Mouse (Mus musculus) left cerebral cortex, postnatal 25 days (tissue): ENCODE data around the gene Luzp4. TPM values are rescaled to one million over a fixed set of nuclear protein-coding genes. Genes with fewer than 3 reads are reported as not detected.
"Not testable (repeated sequence)": the region's sequence is repeated elsewhere in the genome, so short reads cannot be mapped to it uniquely, and the experiment has no call there.

ENCODE experiments used
- DNase-seq, 2 experiments: peaks; one replicate each; pipeline ENCODE4 v3.0.0; 2022; ENCODE audit warnings: low spot score in 2 of 2, mixed read lengths in 1 of 2
- intact Hi-C: fragments of 180-260 bp; cut with DNase I; formaldehyde crosslinking; loops from one replicate; pipeline ENCODE4 v1.15.1; 2025
- total RNA-seq, 2 experiments: library from RNA; stranded (reverse); gene quantifications; 2 replicates each; pipeline ENCODE4 v1.2.3; 2021

Luzp4 gene
- not detected for total RNA-seq

DNA sequence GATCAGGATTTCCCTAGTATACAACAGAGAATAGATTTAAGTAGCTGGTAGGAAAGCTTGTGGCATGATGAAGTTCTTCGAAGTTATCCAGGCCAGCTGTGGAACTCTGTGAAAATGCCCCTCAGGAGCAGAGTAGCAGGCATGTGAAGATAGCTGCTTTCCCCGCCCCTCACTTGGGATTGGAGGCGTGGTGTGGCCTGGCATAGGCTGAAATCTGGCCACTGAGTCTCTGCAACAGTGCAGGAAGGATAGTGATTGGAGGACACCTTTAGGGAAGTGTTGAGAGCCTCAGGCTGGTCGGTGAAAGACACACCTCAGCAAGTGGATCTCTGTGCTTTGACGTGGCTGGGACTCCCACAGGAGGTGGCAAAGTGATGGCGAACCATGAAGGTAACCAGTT lies at the start of gene Luzp4:
Gene Luzp4 (plus strand): TSS at position 301 of the 400 bp plus-strand sequence.
- intact Hi-C loops, DNase-seq: not testable (repeated sequence)

DNA sequence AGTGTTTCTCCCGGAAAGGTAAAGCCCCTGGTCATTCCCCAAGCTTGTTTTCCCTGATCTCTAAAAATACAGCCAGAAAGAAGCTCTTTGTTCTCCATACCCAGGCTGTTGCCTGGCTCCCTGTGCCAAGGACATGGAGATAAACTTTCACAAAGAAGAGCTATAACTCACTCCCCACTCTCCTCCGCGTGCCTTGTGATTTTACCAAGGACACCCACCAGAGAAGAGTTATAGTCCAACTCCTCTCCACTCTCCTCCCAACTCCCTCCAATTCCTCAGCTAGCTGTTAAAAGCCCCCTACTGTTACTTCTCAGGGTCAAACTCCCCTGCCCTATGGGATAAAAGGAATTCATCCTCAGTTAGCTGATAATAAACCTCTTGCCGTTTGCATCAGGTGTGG lies 15.6 kb upstream of the Luzp4 start:
- intact Hi-C loops, DNase-seq: not testable (repeated sequence)

Other genes with a start within 250 kb of the Luzp4 start
- not detected for gene Gm8334, start 242.5 kb upstream of the Luzp4 start, total RNA-seq
- not detected for gene Gm15127, start 194.0 kb upstream of the Luzp4 start, total RNA-seq
- gene Ott, start 216.6 kb downstream of the Luzp4 start, total RNA-seq = not detected